ENCODE assay signal across 23 mouse cellular contexts in the genomic region with DNA sequence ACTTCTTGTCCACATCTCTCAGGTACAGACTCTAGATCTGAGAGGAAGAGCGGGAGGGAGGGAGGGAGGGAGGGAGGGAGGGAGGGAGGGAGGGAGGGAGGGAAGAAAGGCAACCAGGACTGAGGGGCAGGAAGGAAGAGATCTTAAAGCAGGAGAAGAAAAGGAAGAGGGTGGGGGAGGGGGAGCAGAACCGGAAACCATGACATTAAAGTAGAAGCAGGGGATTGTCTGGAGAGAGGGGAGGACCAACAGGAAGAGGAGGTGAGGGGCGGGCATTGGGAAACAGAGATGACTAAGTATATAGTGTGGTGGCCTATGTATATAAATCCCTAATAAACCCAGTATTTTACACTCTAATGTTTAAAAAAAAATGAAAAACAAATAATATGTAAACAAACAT. TPM values are rescaled to one million over a fixed set of nuclear protein-coding genes. Genes with fewer than 3 reads are reported as not detected.
A peak's percentile ranks its signal among the peaks of the same experiment; 100 is the strongest.
DNase-seq lines count a peak whose midpoint lies in the region; ATAC-seq and TF ChIP-seq lines count a peak whose summit lies in the region.
"Had no signal": no experiment of that assay in that cellular context is flagged by ENCODE, and none has a peak within 500 bp of the region (broad histone marks: within the 10 kb centered on the region; RNA-seq: fewer than 3 reads in every experiment).

No protein-coding gene starts in this region.

- no peak for TF ChIP-seq POLR2A in thymus, adult 2 months (IDR thresholded peaks at IDR 0.05; ENCODE audit: control insufficient read depth, extremely low read depth, insufficient read depth, low read length, poor library complexity)
- no peak for TF ChIP-seq POLR2A in cerebellum, adult 2 months (IDR thresholded peaks at IDR 0.05; ENCODE audit: borderline replicate concordance, insufficient read depth, low read length)

- H3K27ac ChIP-seq in thymus, adult 2 months (ENCODE audit: control insufficient read depth, insufficient read depth, low read length), result no peak overlapping the region
- no peak overlapping the region for H3K27ac ChIP-seq in cerebellum, adult 2 months (ENCODE audit: insufficient read depth, low read length)
- H3K27ac ChIP-seq: embryonic facial prominence, embryonic 13.5 days; embryonic facial prominence, embryonic 15.5 days; forebrain, embryonic 13.5 days; forebrain, embryonic 15.5 days had no signal

- H3K4me3 ChIP-seq in thymus, adult 2 months (ENCODE audit: control insufficient read depth, insufficient read depth, low read length), result no peak overlapping the region
- no peak overlapping the region for H3K4me3 ChIP-seq in cerebellum, adult 2 months (replicated peaks; ENCODE audit: insufficient read depth, low read depth, low read length)
- H3K4me3 ChIP-seq: embryonic facial prominence, embryonic 13.5 days; embryonic facial prominence, embryonic 15.5 days; erythroblast, embryonic 14.5 days; forebrain, embryonic 13.5 days; forebrain, embryonic 15.5 days had no signal

- ATAC-seq in CD4-positive, CD25-positive, alpha-beta regulatory T cell, adult 4 months, result no peak
- peak; percentile 22; the same call in 1 of the 2 replicates for ATAC-seq in granulocyte monocyte progenitor cell, adult 5-6 weeks (replicated peaks; ENCODE audit: poor library complexity, severe bottlenecking)
- ATAC-seq: activated CD4-positive, CD25-positive, alpha-beta regulatory T cell, adult 4 months; forebrain, embryonic 13.5 days; forebrain, embryonic 15.5 days; forebrain, postnatal 0 days had no signal

- H3K4me1 ChIP-seq in thymus, adult 2 months (replicated peaks; ENCODE audit: control insufficient read depth, insufficient read depth, low read length), result peaks cover 16% of the 10 kb centered on the region
- peaks cover 15% of the 10 kb centered on the region for H3K4me1 ChIP-seq in cerebellum, adult 2 months (ENCODE audit: control insufficient read depth, insufficient read depth, low read length)

- WGBS in thymus, adult 2 months, result 44% methylated on average over 3 of the region's 3 CpGs
- 93% methylated on average over 2 of the region's 3 CpGs for WGBS in cerebellum, adult 2 months

- H3K27me3 ChIP-seq in thymus, adult 2 months (ENCODE audit: control insufficient read depth, insufficient read depth, low read length), result no peaks in the 10 kb centered on the region
- H3K27me3 ChIP-seq in cerebellum, adult 2 months (ENCODE audit: control insufficient read depth, insufficient read depth, low read length), result no peaks in the 10 kb centered on the region
- H3K27me3 ChIP-seq: embryonic facial prominence, embryonic 13.5 days; embryonic facial prominence, embryonic 15.5 days; forebrain, embryonic 13.5 days; forebrain, embryonic 15.5 days had no signal

- no peak for TF ChIP-seq CTCF in thymus, adult 2 months (IDR thresholded peaks at IDR 0.05; ENCODE audit: borderline replicate concordance, control insufficient read depth, extremely low read depth, insufficient read depth, low read length, poor library complexity)
- no peak for TF ChIP-seq CTCF in cerebellum, adult 2 months (IDR thresholded peaks at IDR 0.05; ENCODE audit: borderline replicate concordance, insufficient read depth, low read depth, low read length)

- peak; percentile 7 for DNase-seq in CD4-positive, CD25-positive, alpha-beta regulatory T cell, adult 2 months (ENCODE audit: low read depth, low spot score)
- peak; percentile 34 for DNase-seq in thymus, postnatal 14 days
- DNase-seq in thymus, adult 2 months, result no peak
- no peak for DNase-seq in kidney, adult 18-20 months
- no peak for DNase-seq in cerebellum, adult 2 months
- DNase-seq: adrenal gland, adult 8-10 months; adrenal gland, postnatal 14 days; adrenal gland, postnatal 36 days; cerebellum, adult 11-12 months; cerebellum, adult 8-10 months; cerebellum, adult 9-11 months; cerebellum, postnatal 14 days; cerebellum, postnatal 36 days; embryo, embryonic 11 days; forebrain, postnatal 0 days had no signal

- no peaks in the 10 kb centered on the region for H3K36me3 ChIP-seq in thymus, adult 2 months (ENCODE audit: control insufficient read depth, insufficient read depth, low read length)
- H3K36me3 ChIP-seq: embryonic facial prominence, embryonic 13.5 days; embryonic facial prominence, embryonic 15.5 days; forebrain, embryonic 15.5 days had no signal

RNA-seq across cellular contexts. Expression of a gene that starts 34.1 kb away (rescaled TPM):
- 10 to 100 TPM; 53.3 to 54.6 TPM for polyA plus RNA-seq in CD4-positive, CD25-positive, alpha-beta regulatory T cell, adult 4 months (2017; shearing (Covaris generic))
- 14.1 and 17.8 TPM in 2 replicates for polyA plus RNA-seq in thymus, adult 2 months (2012; rRNA removed)
- total RNA-seq in granulocyte monocyte progenitor cell, adult 5-6 weeks (2014; fragmentation: Nextera tagmentation), result 66.1 and 76.1 TPM in 2 replicates
- total RNA-seq in granulocyte monocyte progenitor cell, adult 5-6 weeks (2017), result 65.8 and 68.6 TPM in 2 replicates
- polyA plus RNA-seq in cerebellum, adult 2 months (2012; rRNA removed), result 73.6 and 88.5 TPM in 2 replicates

Comparison
In these comparisons a context has a peak if more than half of its experiments do, and no peak if none do; other contexts are left out.
1. DNase-seq: peak in CD4-positive, CD25-positive, alpha-beta regulatory T cell, adult 2 months (single experiment) and thymus, postnatal 14 days (single experiment); none in thymus, adult 2 months (single experiment), kidney, adult 18-20 months (single experiment) and cerebellum, adult 2 months (0 of 2).